Mouse (Mus musculus) erythroblast, embryonic 14.5 days (primary cell): ENCODE results near the gene Kif2a. TPM values are rescaled to one million over a fixed set of nuclear protein-coding genes. Genes with fewer than 3 reads are reported as not detected.
A peak's percentile ranks its signal among the peaks of the same experiment; 100 is the strongest.
"Not testable (repeated sequence)": the region's sequence is repeated elsewhere in the genome, so short reads cannot be mapped to it uniquely, and the experiment has no call there.

Experiments
- H3K27me3 ChIP-seq: 2 replicates; pipeline ENCODE4 v1.6.1; 2012; ENCODE audit warnings: inconsistent platforms; ENCODE audit not compliant: control insufficient read depth
- H3K36me3 ChIP-seq: 2 replicates; pipeline ENCODE4 v1.6.1; 2012; ENCODE audit warnings: mild to moderate bottlenecking, inconsistent platforms; ENCODE audit not compliant: control insufficient read depth
- H3K4me1 ChIP-seq: 2 replicates; pipeline ENCODE4 v1.6.1; 2012; ENCODE audit warnings: inconsistent platforms; ENCODE audit not compliant: control insufficient read depth
- H3K4me3 ChIP-seq: replicated peaks from 2 replicates; pipeline ENCODE3; 2012; ENCODE audit warnings: moderate library complexity, mild to moderate bottlenecking, inconsistent platforms
- H3K9me3 ChIP-seq: 2 replicates; pipeline ENCODE4 v1.6.1; 2012; ENCODE audit warnings: low read length, inconsistent platforms, mixed read lengths; ENCODE audit not compliant: control insufficient read depth
- GATA1 ChIP-seq: IDR thresholded peaks from 2 replicates; pipeline ENCODE4 v1.6.1; 2012; ENCODE audit warnings: low read length, inconsistent platforms, mixed read lengths
- TAL1 ChIP-seq: IDR thresholded peaks from 3 replicates; pipeline ENCODE4 v1.6.1; 2012; ENCODE audit warnings: low read length, inconsistent platforms, mixed read lengths
- polyA plus RNA-seq: library from polyadenylated mRNA; stranded (reverse); fragments of >175 nt; gene quantifications from 2 replicates; pipeline ENCODE4 v1.2.3, GENCODE M21; 2012

Kif2a gene
- polyA plus RNA-seq, 1 experiment, result 6.6 TPM

- peaks cover 9% of the 10 kb centered on the region for H3K36me3 ChIP-seq
- peaks cover 40% of the 10 kb centered on the region for H3K4me1 ChIP-seq
- TF ChIP-seq GATA1 (no peak), TAL1 (no peak)
- no peaks in the 10 kb centered on the region for H3K27me3 ChIP-seq
- H3K9me3 ChIP-seq, result peaks cover 11% of the 10 kb centered on the region
- no peak overlapping the region for H3K4me3 ChIP-seq
Measured at GRCm38 (mm10) chr13:107027218-107027617, 5.3 kb upstream of the Kif2a start.

DNA sequence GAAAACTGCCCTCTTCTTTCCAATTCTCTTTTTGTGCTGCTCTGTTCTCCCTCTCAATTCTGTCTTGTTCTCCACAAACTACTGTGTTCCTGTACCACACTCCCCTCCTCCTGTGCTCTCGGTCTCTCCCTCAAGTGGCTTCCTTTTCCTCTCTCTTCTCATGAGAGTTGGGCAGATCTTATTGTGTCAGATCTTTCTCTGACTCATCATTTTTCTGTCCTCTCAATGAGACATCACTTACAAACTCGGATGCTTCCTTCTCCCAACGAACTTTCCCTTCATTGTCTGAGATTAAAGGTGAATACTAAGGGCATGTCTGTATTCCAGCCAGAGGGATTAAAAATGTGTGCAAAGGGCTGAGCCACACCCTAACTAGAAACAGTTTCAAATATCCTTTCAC is 3.7 kb upstream of the Kif2a start:
- H3K4me3 ChIP-seq, result no peak overlapping the region
- peaks cover 36% of the 10 kb centered on the region for H3K4me1 ChIP-seq

DNA sequence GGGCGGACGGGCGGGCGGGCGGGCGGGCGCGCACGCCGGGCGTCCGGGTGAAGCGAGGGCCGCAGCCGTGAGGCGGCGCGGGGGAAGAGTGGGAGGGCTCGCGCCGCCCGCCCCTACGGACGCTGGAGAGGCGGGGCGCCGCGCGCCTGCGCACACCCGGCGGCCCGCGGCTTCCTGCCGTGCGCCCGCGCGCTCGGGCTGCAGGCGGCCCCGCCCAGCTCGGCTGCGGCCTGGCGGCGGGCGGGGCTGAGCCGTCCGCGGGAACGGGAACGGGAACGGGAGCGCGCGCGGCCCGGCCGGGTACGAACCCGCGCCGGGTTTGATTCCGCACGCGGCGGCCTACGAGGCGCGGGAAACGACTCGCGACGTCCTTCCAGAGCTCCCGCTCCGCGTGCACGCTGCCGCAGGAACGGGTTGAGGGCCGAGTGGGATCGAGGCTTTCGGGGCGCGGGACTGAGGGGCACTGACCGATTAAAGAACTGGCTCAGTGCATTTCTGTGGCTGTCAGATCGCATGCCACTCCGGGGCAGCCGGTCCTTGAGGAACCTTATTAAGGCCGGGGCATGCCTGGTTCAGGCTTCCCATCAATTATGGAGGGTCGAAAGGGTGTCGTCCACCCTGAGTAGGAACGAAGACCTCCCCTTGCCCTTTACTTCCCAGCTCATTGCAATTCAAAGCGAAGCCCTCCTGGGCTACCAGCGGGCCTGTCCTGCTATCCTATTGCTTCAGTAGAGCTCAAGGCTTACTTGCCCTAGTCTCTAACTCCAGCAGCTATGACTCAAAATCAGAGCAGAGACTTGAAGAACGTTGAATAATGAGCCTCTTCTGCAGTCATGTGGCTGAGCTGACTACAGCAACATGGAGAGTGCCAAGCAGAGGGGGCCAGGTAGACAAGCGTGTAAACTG is 593 bp upstream of the Kif2a start:
- peak overlapping the region; percentile 100 for H3K4me3 ChIP-seq

More for the DNA sequence above, 3.7 kb upstream of the Kif2a start:
- Histone ChIP-seq H3K36me3 (peaks cover 16% of the 10 kb centered on the region), H3K27me3 (no peaks in the 10 kb centered on the region), H3K9me3 (peaks cover 11% of the 10 kb centered on the region)
- TF ChIP-seq GATA1 (no peak), TAL1 (no peak)

DNA sequence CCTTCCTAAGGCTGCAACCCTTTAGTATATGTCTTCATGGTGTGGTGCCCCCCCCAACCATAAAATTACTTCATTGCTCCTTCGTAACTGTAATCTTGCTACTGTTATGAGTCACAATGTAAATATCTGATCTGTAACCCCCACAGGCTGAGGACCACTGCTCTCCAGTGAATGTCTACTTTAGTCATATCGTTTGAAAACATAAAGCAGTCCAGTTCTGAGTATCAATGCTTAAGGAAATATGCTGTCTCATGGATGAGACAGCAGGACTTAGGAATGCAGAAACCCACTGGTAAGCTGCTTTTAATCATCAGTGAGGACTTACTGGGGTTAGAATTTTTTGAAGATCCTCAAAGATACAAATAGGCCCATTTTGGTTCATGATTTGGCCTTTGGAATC is 2.5 kb downstream of the Kif2a start:
- Histone ChIP-seq H3K9me3 (peaks cover 6% of the 10 kb centered on the region), H3K4me3 (peak overlapping the region; percentile 100), H3K27me3 (no peaks in the 10 kb centered on the region), H3K36me3 (peaks cover 70% of the 10 kb centered on the region), H3K4me1 (peaks cover 67% of the 10 kb centered on the region)
- TF ChIP-seq TAL1 (no peak), GATA1 (no peak)

More for the DNA sequence above, 593 bp upstream of the Kif2a start:
- Histone ChIP-seq H3K36me3 (peaks cover 45% of the 10 kb centered on the region), H3K27me3 (no peaks in the 10 kb centered on the region), H3K4me1 (peaks cover 63% of the 10 kb centered on the region), H3K9me3 (peaks cover 11% of the 10 kb centered on the region)
- TF ChIP-seq TAL1, result no peak
- no peak for TF ChIP-seq GATA1

DNA sequence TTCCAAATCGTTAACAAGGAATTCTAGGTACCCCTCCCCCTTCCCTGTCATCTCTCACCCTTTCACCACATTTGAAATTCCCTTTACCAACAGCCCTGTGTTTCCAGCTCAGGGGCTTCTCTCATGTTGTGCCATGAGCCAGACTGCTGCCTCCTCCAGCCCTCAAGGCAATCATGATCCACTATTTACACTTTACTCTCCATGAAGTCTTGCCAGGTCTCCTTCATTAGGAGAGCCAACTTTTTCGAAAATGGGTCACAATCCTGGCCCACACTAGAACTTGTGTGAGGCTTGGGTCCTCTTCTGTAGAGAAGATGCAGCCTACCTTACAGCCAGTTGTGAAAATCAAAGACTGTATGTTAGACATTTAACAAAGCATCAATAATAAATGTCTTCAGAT is 8.0 kb downstream of the Kif2a start:
- H3K36me3 ChIP-seq, result peaks cover 85% of the 10 kb centered on the region
- H3K27me3 ChIP-seq, result no peaks in the 10 kb centered on the region
- peaks cover 86% of the 10 kb centered on the region for H3K4me1 ChIP-seq
- H3K4me3 ChIP-seq, result no peak overlapping the region
- no peak for TF ChIP-seq TAL1
- no peak for TF ChIP-seq GATA1
- no peaks in the 10 kb centered on the region for H3K9me3 ChIP-seq

- H3K4me3 ChIP-seq, result no peak overlapping the region
- H3K36me3 ChIP-seq, result peaks cover 71% of the 10 kb centered on the region
- no peak for TF ChIP-seq GATA1
- no peaks in the 10 kb centered on the region for H3K9me3 ChIP-seq
- H3K27me3 ChIP-seq, result no peaks in the 10 kb centered on the region
- peaks cover 82% of the 10 kb centered on the region for H3K4me1 ChIP-seq
Measured at GRCm38 (mm10) chr13:107011618-107012017, 10.3 kb downstream of the Kif2a start.

- no peaks in the 10 kb centered on the region for H3K9me3 ChIP-seq
- peaks cover 57% of the 10 kb centered on the region for H3K36me3 ChIP-seq
- TF ChIP-seq GATA1 (no peak), TAL1 (no peak)
- peaks cover 77% of the 10 kb centered on the region for H3K4me1 ChIP-seq
- H3K4me3 ChIP-seq, result no peak overlapping the region
- no peaks in the 10 kb centered on the region for H3K27me3 ChIP-seq
Measured at GRCm38 (mm10) chr13:107008174-107008573, 13.8 kb downstream of the Kif2a start.

GRCm38 (mm10) chr13:107003211-107003610 is 18.7 kb downstream of the Kif2a start:
- H3K9me3 ChIP-seq, result no peaks in the 10 kb centered on the region
- no peak overlapping the region for H3K4me3 ChIP-seq
- no peak for TF ChIP-seq GATA1
- TF ChIP-seq TAL1, result no peak
- H3K4me1 ChIP-seq, result peaks cover 76% of the 10 kb centered on the region
- H3K36me3 ChIP-seq, result peaks cover 60% of the 10 kb centered on the region
- H3K27me3 ChIP-seq, result no peaks in the 10 kb centered on the region

DNA sequence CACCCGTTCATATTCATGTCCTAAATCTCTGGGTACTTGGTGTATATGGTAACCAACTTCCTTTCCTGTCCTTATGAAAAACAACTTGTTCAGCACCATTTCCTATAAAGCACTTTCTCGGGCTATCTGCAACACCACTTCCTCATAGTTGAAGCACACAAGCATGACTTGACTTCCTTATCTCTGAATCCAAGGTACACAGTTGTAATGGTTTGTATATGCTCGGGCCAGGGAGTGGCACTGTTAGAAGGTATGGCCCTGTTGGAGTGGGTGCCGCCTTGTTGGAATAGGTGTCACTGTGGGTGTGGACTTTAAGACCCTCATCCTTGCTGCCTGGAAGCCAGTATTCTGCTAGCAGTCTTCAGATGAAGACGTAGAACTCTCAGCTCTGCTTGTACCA is 23.3 kb downstream of the Kif2a start:
- Histone ChIP-seq H3K36me3 (peaks cover 83% of the 10 kb centered on the region), H3K4me1 (peaks cover 93% of the 10 kb centered on the region), H3K27me3 (no peaks in the 10 kb centered on the region), H3K9me3 (no peaks in the 10 kb centered on the region), H3K4me3 (peak overlapping the region; percentile 45)
- TF ChIP-seq GATA1 (peak; percentile 66), TAL1 (peak; percentile 63)

DNA sequence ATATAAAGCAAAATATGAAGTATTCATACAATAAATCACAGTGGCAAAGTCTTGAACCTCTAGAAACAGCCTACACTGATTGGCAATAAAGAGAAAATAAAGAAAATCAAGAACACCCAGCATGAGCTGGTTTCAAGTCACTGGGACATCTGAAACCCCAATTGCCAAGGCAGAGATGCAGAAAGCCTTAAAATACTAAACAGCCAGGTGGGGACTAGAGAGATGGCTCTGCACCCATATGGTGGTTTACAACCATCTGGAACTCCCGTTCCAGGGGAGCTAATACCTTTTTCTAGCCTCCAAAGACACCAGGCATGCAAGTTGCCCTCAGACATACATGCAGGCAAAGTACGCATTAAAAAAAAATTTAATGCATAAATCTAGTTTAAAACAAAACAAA is 23.9 kb downstream of the Kif2a start:
- TF ChIP-seq TAL1 (no peak), GATA1 (no peak)
- Histone ChIP-seq H3K27me3 (no peaks in the 10 kb centered on the region), H3K36me3 (peaks cover 83% of the 10 kb centered on the region), H3K4me1 (peaks cover 88% of the 10 kb centered on the region), H3K9me3 (no peaks in the 10 kb centered on the region), H3K4me3 (peak overlapping the region; percentile 45)

DNA sequence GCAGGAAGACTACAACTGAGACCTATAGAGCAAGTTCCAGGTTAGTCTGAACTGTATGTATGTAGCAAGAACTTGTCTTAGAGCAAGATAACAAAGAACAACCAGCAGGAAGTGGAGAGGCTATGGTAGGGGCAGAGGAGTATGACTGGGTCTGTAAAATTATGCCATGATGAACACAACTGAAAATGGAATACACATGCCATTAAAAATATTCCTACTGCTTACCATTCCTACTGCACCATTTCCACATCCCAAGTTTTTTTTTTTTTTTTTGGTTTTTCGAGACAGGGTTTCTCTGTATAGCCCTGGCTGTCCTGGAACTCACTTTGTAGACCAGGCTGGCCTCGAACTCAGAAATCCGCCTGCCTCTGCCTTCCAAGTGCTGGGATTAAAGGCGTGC is 24.4 kb downstream of the Kif2a start:
- H3K27me3 ChIP-seq, H3K9me3 ChIP-seq: not testable (repeated sequence)
- H3K4me3 ChIP-seq, result peak overlapping the region; percentile 32
- peaks cover 84% of the 10 kb centered on the region for H3K4me1 ChIP-seq
- H3K36me3 ChIP-seq, result peaks cover 83% of the 10 kb centered on the region
